Mouse (Mus musculus) sigmoid colon, adult 10 weeks (tissue): ENCODE data around the gene Dolk. TPM values are rescaled to one million over a fixed set of nuclear protein-coding genes. Genes with fewer than 3 reads are reported as not detected.

Source experiments
- polyA plus RNA-seq: library from polyadenylated mRNA; stranded (reverse); fragments of 350-450 nt; fragmentation: Illumina TruSeq; extraction: RNeasy Lipid Tissue Mini Kit (QIAGEN cat#74804); gene quantifications from one replicate; pipeline ENCODE4 v1.2.3, GENCODE M21; 2014; ENCODE audit warnings: low read depth, low replicate concordance

The Dolk gene
- polyA plus RNA-seq, result 6.0 TPM

GRCm38 (mm10) chr2:30286192-30287026 lies at the start of gene Dolk, which contains the start of gene Nup188:
TSS of gene Dolk (minus strand) at chr2:30286334.
TSS of gene Nup188 (plus strand) at chr2:30286397.

GRCm38 (mm10) chr2:30280743-30281142 lies 5.4 kb downstream of the Dolk start, which contains the start of gene Gm28038:
TSS of gene Gm28038 (plus strand) at chr2:30281043.

GRCm38 (mm10) chr2:30265767-30266253 lies 20.3 kb downstream of the Dolk start, which contains the start of gene Phyhd1:
TSS of gene Phyhd1 (plus strand) at chr2:30266203.

GRCm38 (mm10) chr2:30240267-30240666 lies 45.9 kb downstream of the Dolk start, which contains the start of gene Gm28035:
TSS of gene Gm28035 (plus strand) at chr2:30240567.

DNA sequence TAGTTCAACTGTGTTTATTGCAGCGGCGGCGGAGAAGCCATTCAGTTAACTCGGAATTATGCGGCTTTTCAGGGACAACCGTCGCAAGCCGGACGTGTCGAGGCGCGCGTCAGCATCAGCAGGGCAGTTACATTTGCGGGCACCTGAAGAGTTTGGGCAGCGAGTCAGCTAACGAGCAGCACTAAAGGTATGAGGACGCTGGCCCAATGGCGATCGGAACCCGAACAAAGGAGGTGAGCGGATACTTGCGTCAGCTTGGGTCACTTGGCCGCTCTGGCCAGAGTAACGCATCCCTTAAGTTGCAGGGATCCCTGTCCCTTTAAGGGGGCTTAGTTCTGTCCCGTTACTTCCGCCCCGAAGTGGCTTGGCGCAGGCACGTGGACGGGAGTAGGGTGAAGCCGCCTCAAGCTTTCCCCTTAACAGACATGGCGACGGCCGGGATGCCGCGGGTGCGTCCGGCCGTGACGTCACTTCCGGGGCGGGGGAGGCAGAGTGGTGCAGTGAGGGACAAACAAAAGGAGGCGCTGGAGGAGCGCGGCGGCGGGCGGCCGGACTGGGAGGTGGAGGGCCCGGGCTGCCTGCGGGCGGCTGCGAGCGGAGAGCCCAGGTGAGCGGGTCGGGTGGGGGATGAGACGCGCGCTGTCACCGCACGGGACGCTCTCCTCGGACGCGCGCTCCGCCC lies 48.8 kb downstream of the Dolk start, which contains the start of gene Lrrc8a:
Gene Lrrc8a, plus strand, starts transcription at position 517 of the 682 bp plus-strand sequence.

Other genes with a start within 250 kb of the Dolk start
- not detected for gene Wdr34, start 237.5 kb downstream of the Dolk start, polyA plus RNA-seq
- 311 TPM for gene Set, start 229.0 kb downstream of the Dolk start, polyA plus RNA-seq
- gene Pkn3, start 208.7 kb downstream of the Dolk start, polyA plus RNA-seq, result 0.22 TPM
- 2.1 TPM for gene Zdhhc12, start 192.7 kb downstream of the Dolk start, polyA plus RNA-seq
- 5.2 TPM for gene Zer1, start 161.7 kb downstream of the Dolk start, polyA plus RNA-seq
- 19.5 TPM for gene Tbc1d13, start 152.6 kb downstream of the Dolk start, polyA plus RNA-seq
- gene Endog, start 114.8 kb downstream of the Dolk start, polyA plus RNA-seq, result not detected
- 0.54 TPM for gene Spout1, start 107.9 kb downstream of the Dolk start, polyA plus RNA-seq
- 3.4 TPM for gene Kyat1, start 80.5 kb downstream of the Dolk start, polyA plus RNA-seq
- 2.9 TPM for gene Lrrc8a, start 48.6 kb downstream of the Dolk start, polyA plus RNA-seq
- 0.09 TPM for gene Gm28035, start 45.8 kb downstream of the Dolk start, polyA plus RNA-seq
- 2.7 TPM for gene Phyhd1, start 20.1 kb downstream of the Dolk start, polyA plus RNA-seq
- 4.4 TPM for gene Gm28038, start 5.3 kb downstream of the Dolk start, polyA plus RNA-seq
- 9.2 TPM for gene Nup188, start 63 bp upstream of the Dolk start, polyA plus RNA-seq
- 1.7 TPM for gene Sh3glb2, start 73.0 kb upstream of the Dolk start, polyA plus RNA-seq
- gene Miga2, start 77.9 kb upstream of the Dolk start, polyA plus RNA-seq, result 1.1 TPM
- 3.6 TPM for gene Dolpp1, start 105.9 kb upstream of the Dolk start, polyA plus RNA-seq
- gene Crat, start 129.5 kb upstream of the Dolk start, polyA plus RNA-seq, result 4.5 TPM
- 3.3 TPM for gene Ptpa, start 129.7 kb upstream of the Dolk start, polyA plus RNA-seq
- not detected for gene Ier5l, start 187.9 kb upstream of the Dolk start, polyA plus RNA-seq